7 mouse cellular contexts compared by ENCODE assay signal in genomic region chr10:9575605-9576004, GRCm38 (mm10).
DNase-seq lines count a peak whose midpoint lies in the region; ATAC-seq and TF ChIP-seq lines count a peak whose summit lies in the region.

No protein-coding gene starts in this region.

- no peak overlapping the region for H3K4me3 ChIP-seq in E14TG2a.4 (replicated peaks; ENCODE audit: low read length)
- no peak overlapping the region for H3K4me3 ChIP-seq in kidney, embryonic 16.5 days (ENCODE audit: low read length)

- H3K27me3 ChIP-seq in E14TG2a.4 (ENCODE audit: insufficient read depth, low read length), result no peaks in the 10 kb centered on the region
- no peaks in the 10 kb centered on the region for H3K27me3 ChIP-seq in kidney, embryonic 16.5 days (ENCODE audit: insufficient read depth, low read length)

- H3K9me3 ChIP-seq in E14TG2a.4 (ENCODE audit: low read length), result peaks cover 37% of the 10 kb centered on the region
- no peaks in the 10 kb centered on the region for H3K9me3 ChIP-seq in kidney, embryonic 16.5 days (ENCODE audit: low read length)

- no peaks in the 10 kb centered on the region for H3K36me3 ChIP-seq in E14TG2a.4 (ENCODE audit: insufficient read depth, low read length)
- no peaks in the 10 kb centered on the region for H3K36me3 ChIP-seq in kidney, embryonic 16.5 days (ENCODE audit: insufficient read depth, low read length)

- 0 out of 2 replicates have a peak, but pooled peaks have one; percentile 67 for ATAC-seq in kidney, embryonic 16.5 days (ENCODE audit: low FRiP score, low TSS enrichment)

- no peaks in the 10 kb centered on the region for H3K4me1 ChIP-seq in E14TG2a.4 (replicated peaks; ENCODE audit: low read depth, low read length)
- H3K4me1 ChIP-seq in kidney, embryonic 16.5 days (ENCODE audit: insufficient read depth, low read length), result no peaks in the 10 kb centered on the region

- 30% methylated on average over 4 of the region's 4 CpGs for WGBS in kidney, embryonic 16.5 days

- no peak overlapping the region for H3K4me2 ChIP-seq in kidney, embryonic 16.5 days (replicated peaks; ENCODE audit: low read depth, low read length)

- H3K27ac ChIP-seq in kidney, embryonic 16.5 days (ENCODE audit: low read length), result no peak overlapping the region

- H3K9ac ChIP-seq in kidney, embryonic 16.5 days (replicated peaks; ENCODE audit: low read length), result no peak overlapping the region

- TF ChIP-seq CTCF in E14TG2a.4 (conservative IDR thresholded peaks at IDR 0.05; ENCODE audit: low read length), result peak; percentile 83

- peak; percentile 71 for DNase-seq in ZHBTc4 (ENCODE audit: low read depth, low spot score)
- peak; percentile 41 to 66 for DNase-seq in cerebellum, postnatal 25 days
- DNase-seq in gastrocnemius, postnatal 4 days (ENCODE audit: low spot score in 2 of 2), result peak; percentile 34 to 49
- peak; percentile 58 for DNase-seq in lung, postnatal 10 days
- DNase-seq in spleen, adult 12 weeks (ENCODE audit: low spot score), result peak; percentile 7

Comparison
In these comparisons a context has a peak if more than half of its experiments do, and no peak if none do; other contexts are left out.
1. DNase-seq: peak in every context shown above with its lines; median percentile 71 in ZHBTc4; 58 in lung, postnatal 10 days; 54 in cerebellum, postnatal 25 days; 42 in gastrocnemius, postnatal 4 days; 7 in spleen, adult 12 weeks.